Mouse (Mus musculus): ENCODE measurements around the gene Rnf217. TPM values are rescaled to one million over a fixed set of nuclear protein-coding genes. Genes with fewer than 3 reads are reported as not detected.

Rnf217 gene
- under 1 TPM in 1 of 2 experiments, not detected in 1; 0.03 TPM for polyA plus RNA-seq (2017; shearing (Covaris generic))

- ATAC-seq: no peak
Observed at GRCm38 (mm10) chr10:31609066-31609961, at the start of gene Rnf217. TSS of gene Rnf217 (minus strand) at chr10:31609184.

- ATAC-seq: no peak
Observed at GRCm38 (mm10) chr10:31647270-31647669, 38.3 kb upstream of the Rnf217 start.

DNA sequence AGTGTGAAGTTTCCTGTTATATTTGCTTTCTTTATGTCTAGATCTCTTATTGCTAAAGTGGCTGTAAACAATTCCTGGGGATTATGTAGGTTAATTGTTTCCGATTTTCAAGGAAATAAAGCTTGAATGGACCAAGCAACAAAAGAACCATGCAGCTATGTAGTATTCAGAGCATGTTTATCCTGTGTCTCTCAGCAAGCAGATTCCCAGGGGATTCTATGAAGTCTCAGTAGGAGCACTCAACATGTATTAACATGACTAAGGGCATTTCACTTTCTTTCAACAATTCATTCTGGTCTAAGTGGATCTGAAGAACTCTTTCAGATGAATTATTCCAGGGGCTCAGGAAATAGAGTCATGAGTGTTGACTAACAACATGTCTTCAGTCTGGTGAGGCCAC lies 37.1 kb upstream of the Rnf217 start:
- ATAC-seq: no peak

DNA sequence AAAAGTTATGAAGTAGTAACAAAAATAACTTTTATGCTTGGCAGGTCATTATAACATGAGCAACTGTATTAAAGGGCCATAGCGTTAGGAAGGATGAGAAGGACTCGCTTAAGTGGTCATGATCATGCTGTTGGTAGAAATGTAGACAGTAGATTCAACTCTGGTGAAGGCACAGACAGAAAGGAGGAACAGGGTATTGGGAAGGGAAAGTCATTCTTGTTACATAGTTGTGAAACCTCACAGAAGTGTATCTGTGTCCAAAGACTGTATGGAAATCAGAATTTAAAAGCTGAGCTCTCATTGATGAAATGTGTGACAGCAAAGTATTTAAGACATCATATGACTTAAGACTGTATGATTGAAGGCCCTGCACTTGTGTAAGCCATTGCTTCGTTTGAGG lies 26.1 kb upstream of the Rnf217 start:
- ATAC-seq: no peak

GRCm38 (mm10) chr10:31632005-31632404 lies 23.0 kb upstream of the Rnf217 start:
- ATAC-seq: no peak

DNA sequence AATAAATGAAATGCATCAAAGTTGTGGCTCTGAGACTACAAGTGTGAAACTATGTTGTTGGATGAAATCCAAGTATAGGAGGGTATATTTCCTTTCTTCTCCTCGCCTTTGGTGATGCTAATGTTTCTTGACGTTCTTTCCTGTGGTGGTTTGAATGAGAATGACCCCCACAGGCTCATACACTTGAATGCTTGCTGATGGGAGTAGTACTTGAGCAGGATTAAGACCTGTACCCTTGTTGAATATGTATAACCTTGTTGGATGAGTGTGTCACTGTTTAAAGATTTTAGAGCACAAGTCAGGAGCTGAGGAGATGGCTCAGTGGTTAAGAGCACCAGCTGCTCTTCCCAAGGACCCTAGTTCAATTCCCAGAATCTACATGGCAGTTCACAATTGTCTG lies 6.4 kb upstream of the Rnf217 start:
- no peak for ATAC-seq

- no peak for ATAC-seq
Observed at GRCm38 (mm10) chr10:31614111-31614510, 5.1 kb upstream of the Rnf217 start.

DNA sequence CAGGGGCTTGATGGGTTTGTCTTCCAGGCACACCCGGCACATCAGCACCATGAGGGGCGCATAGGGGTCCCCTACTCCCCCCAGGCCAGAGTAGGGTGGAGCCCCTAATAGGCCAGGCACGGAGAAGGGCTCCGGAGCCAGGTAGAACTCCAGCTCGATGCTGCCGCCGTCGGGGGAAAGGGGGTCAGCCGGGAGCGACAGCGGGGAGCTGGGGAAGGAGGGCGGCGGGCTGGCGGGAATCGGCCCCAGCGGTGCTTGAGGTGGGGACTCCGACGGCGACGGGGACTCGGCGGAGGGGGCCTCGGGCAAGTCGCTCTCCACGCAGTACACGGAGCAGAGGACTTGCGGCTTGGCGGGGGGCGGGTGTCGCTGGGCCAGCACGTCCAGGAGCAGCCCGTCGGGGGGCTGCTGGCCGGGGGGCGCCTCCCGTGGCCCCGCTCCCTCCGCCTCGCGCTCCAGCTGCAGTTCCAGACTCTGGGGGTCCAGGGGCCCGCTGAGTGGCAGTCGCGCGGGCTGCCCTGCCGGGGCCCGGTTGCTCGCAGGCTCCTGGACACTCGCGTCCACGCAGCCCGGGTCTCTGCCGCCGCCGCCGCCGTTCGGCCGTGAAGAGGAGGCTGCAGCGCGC lies 431 bp downstream of the Rnf217 start:
- no peak for ATAC-seq

GRCm38 (mm10) chr10:31606981-31607867 lies 1.8 kb downstream of the Rnf217 start:
- ATAC-seq: no peak

DNA sequence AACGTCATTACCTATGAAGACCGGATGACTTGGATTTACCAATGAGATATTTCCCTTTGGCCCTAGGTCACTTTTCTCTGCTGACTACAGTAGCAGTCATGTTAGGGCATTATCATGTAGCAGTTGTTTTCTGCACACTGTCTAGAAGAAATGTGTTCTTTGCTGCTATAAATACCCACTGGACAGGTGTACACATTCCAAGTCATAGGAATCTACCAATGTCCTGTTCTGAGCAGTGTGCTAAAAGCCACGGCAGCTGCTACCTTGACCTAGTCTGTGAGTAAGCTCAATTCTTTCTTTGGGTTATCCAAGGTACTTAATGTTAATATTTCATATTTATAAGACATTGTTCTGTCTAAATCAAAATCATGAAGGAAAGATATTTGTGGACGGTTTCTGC lies 5.1 kb downstream of the Rnf217 start:
- ATAC-seq: no peak

DNA sequence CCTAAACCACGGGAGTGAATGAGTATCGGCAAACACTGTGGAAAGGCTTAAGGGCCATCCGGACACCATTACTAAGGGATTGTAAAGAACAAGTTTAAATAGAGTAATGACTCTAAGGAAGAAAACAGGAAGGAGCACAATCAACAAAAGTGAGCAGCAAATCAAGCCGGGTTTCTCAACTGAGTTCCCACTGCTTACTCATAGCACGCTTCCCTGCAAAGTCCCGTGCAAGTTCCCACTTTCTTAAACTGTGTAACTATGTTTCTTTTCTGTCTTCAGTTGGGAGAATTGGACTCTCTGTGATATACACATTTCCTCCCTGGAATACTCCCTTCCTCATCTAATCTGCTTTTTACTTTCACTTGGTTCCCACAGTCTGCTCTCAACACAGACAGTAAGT lies 8.9 kb downstream of the Rnf217 start:
- no peak for ATAC-seq

- no peak for ATAC-seq
Observed at GRCm38 (mm10) chr10:31597886-31598285, 11.1 kb downstream of the Rnf217 start.

DNA sequence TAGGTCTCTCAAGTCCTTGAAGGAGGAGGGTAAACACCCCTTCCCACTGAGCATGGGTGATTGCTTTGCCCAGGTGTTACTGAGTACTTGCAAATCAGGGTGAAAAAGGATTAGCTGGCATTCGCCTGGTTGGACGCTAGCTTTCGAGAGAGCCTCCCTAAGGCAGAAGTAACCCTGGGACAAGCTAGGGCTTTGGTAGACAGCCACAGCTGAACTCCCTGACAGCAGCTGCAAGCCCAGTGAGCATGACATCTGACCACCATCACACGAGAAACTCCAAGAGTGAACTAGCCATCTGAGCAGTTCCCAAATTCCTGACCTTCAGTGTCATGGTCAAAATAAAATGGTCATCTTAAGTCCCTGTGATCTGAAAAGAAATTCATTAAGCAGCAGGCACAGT lies 12.2 kb downstream of the Rnf217 start:
- no peak for ATAC-seq

DNA sequence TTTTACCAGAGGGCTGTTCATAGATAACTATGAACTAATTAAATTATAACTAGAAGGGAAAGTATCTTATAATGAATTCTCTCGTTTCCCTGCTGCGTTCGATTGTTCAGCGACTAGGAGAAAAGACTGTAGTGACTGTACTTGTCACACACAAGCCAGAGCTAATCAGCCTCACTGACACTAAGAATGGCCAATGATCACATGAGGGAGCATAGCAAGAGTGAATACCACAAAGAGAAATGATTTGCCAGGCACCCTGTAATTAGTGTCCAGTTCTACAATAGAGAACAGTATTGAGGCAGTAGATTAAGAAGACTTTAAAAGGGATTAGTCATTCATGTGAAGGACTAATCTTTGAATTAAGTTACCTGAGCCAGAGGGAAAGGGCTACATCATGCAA lies 13.7 kb downstream of the Rnf217 start:
- ATAC-seq: no peak

- ATAC-seq: no peak
Observed at GRCm38 (mm10) chr10:31592741-31593524, 16.1 kb downstream of the Rnf217 start.

DNA sequence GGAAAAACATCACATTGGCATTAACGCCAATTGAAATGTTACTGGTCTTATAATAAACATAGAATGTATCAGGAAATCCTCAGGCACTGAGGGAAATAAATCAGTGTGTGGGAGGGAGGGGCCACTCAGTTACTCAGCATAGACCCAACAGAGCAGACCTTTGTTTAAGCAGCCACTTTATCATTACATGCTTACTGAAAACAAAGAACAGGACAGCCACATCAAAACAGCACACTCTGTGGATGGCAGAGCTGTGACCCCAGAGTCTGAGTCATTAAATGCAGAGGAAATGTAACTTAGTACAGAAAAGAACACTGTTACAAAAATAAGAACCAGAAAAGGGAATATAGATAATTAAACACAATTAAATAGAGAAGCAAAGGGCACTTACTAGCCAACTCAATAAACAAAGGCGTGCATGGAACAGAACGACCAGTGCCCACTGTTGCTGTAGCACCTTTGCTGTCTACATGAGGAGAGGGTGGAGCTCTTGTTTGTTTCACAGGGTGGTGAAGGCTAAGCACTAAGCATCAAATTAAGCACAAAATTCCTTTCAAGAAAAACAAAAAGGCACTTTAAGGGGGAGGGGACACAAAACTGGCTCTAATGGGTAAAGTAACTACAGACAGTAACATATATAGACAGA lies 16.8 kb downstream of the Rnf217 start:
- no peak for ATAC-seq

GRCm38 (mm10) chr10:31580722-31581121 lies 28.3 kb downstream of the Rnf217 start:
- no peak for ATAC-seq

GRCm38 (mm10) chr10:31580073-31580472 lies 28.9 kb downstream of the Rnf217 start:
- no peak for ATAC-seq

- ATAC-seq: no peak
Observed at GRCm38 (mm10) chr10:31573267-31573666, 35.7 kb downstream of the Rnf217 start.

DNA sequence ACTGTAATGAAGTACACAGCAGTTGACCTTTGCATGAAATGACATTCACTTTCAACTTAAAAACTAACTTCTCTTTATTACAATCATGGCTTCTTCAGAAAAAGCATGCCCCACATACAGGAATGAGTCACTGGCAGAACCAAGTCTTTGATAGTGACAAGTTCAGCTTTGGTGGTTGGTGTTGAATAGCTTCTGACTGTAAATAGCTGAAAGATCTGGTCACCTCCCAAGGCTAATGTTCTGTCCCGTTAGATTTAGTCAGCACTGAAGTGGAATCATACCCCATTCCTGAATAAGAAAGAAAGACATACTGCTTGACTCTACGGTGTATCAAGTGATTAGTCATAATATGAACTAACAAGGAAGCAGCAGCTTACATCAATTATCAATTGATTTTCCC lies 51.7 kb downstream of the Rnf217 start:
- ATAC-seq: no peak

GRCm38 (mm10) chr10:31555433-31555960 lies 53.5 kb downstream of the Rnf217 start:
- no peak for ATAC-seq
